Mouse (Mus musculus): ENCODE results near the gene Pip5k1c. TPM values are rescaled to one million over a fixed set of nuclear protein-coding genes. Genes with fewer than 3 reads are reported as not detected.

Pip5k1c gene
- total RNA-seq, 2 experiments from 2014 or later: 301 to 304 TPM

- peak; percentile 99 to 100 for DNase-seq
These were observed 57.7 kb downstream of the Pip5k1c start, which contains the start of gene Hmg20b for GRCm38 (mm10) chr10:81350351-81351063. Gene Hmg20b (minus strand): TSS chr10:81350480.

GRCm38 (mm10) chr10:81351678-81352291, 59.0 kb downstream of the Pip5k1c start:
- no peak for DNase-seq

DNA sequence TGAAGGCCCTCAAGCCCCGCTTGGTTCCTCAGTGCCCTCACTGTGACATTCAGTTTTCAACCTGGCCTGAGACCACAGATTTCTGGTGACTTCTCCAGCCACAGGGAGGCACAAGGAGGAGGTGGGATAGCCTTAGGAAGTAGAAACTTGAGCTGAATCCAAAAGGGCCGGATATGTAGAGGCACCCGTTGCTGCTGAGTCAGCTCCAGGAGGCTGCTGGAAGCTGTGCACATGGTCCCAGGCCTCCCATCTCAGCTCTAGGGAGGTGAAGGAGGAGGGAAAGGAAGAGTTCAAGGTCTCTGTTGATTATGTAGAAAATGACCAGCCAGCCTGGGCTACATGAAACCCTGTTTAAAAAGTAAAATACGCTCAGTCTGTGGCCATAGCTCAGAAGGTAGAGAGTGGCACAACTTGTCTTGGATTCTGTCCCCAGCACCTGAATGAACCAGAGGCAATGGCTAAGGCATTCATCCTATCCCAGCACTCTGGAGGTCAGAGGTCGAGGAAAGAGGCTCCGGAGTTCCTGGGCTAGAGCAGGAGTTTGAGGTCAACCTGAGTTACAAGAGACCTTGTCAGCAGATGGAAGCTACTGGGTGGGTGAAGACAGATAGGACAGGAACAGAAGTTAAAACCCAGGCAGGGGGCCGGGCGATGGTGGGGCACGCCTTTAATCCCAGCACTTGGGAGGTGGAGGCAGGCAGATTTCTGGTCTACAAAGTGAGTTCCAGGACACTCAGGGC, 62.1 kb downstream of the Pip5k1c start:
- no peak for DNase-seq

GRCm38 (mm10) chr10:81355533-81355932, 62.8 kb downstream of the Pip5k1c start:
- no peak for DNase-seq

- no peak for DNase-seq
These were observed 63.7 kb downstream of the Pip5k1c start for GRCm38 (mm10) chr10:81356352-81356990.

- peak; percentile 88 to 90 for DNase-seq
These were observed 64.5 kb downstream of the Pip5k1c start, which contains the start of gene Mfsd12 for GRCm38 (mm10) chr10:81356991-81357844. Gene Mfsd12 (plus strand): TSS chr10:81357491.

GRCm38 (mm10) chr10:81358209-81358608, 65.4 kb downstream of the Pip5k1c start:
- DNase-seq: no peak

- no peak for DNase-seq
These were observed 66.1 kb downstream of the Pip5k1c start for GRCm38 (mm10) chr10:81358841-81359240.

- DNase-seq: no peak
These were observed 68.0 kb downstream of the Pip5k1c start for GRCm38 (mm10) chr10:81360721-81361120.

DNA sequence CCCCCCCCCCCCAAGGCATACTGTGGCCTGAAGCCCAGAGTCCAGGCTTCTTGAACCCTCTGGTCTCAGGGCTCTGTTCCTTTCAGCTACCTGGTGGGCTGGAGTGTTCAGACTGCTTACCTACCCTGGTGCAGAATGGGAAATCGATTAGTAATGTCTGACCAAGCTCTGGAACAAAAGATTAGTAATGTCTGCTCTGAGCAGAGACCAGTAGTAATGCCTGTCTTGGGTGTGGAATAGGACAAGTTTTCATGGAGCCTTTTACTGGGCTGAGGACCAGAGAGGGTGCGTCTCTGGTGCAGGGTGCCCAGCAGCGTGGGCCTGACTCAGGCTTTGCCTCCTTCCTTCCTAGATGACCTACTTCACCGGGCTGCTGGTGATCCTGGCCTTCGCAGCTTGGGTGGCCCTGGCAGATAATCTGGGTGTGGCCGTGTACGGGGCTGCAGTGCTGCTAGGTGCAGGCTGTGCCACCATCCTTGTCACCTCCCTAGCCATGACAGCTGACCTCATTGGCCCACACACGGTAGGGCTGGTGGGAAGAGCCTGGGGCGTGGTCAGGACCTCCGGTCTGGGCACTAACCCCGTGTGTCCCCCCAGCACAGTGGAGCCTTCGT, 69.7 kb downstream of the Pip5k1c start:
- no peak for DNase-seq

DNA sequence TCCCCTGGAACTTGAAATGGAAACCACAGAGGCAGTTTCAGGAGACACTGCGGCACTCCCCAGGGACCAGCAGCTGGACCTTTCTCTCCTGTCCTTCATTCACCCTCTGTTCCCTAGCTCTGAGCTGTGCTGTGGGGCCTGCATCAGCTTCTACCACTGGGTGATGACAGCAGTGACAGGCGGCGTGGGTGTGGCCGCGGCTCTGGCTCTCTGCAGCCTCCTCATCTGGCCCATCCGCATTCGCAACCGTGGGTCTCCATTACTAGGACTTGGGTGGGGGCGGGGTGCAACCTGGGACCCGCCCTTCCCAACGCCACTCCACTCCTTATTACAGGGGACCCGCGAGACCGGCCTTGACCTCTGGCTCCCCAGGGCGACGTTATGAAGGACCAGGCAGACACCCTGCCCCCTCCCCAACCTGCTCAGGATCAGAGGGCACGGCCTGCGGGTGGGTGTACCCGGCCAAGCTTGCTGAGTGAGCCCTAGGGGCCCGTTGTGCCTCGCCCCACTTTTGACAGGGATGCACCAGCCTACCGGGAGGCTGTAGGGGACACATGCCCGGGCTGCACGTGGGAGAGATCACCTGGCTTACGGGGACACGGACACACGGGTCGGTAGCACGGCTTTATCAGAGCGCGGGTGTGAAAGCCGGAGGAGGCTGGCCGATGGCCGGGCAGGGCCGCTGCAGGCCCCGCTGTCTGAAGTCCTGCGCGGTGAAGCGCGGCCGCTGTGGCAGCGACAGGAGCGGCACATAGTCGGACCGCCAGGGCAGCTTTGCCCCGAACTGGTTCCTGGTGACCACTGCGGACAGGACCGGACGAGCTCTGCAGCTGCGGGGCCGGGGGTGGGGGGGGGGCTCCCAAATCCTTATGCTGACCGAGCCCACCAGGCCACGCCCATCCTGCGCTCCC, 70.9 kb downstream of the Pip5k1c start:
- DNase-seq: no peak

DNA sequence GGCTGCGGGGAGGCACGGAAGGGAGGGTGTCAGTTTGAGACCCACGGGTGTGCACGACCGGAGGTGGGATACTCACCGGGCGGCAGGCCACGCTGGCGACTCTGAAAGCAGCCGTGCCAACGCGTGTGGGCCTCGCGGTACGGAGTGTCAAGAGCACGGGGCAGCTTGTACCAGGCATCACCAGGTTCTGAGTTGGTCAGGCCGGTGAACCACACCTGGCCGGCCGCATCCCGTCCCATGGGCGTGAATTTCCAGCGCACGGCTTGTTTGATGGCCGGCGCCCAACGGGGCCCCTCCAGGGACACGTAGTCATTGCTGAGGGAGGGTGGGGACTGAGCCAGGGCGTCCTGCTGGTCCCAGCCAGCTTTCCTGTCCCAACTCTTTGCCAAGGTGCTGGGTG, 71.9 kb downstream of the Pip5k1c start:
- DNase-seq: no peak

- no peak for DNase-seq
These were observed 72.3 kb downstream of the Pip5k1c start for GRCm38 (mm10) chr10:81365073-81365472.

- DNase-seq: no peak
These were observed 73.1 kb downstream of the Pip5k1c start, which contains the start of gene 4930404N11Rik for GRCm38 (mm10) chr10:81365672-81366476. Gene 4930404N11Rik (minus strand): TSS chr10:81365816.

GRCm38 (mm10) chr10:81366477-81367206, 73.9 kb downstream of the Pip5k1c start:
- no peak for DNase-seq

GRCm38 (mm10) chr10:81367207-81367495, 74.4 kb downstream of the Pip5k1c start:
- DNase-seq: no peak

Data from layer of hippocampus, postnatal 36 days (tissue).